Mouse (Mus musculus) bone marrow, adult 2 months (tissue): ENCODE measurements around the gene Plekho2.

ENCODE experiments used
- CTCF ChIP-seq: fragments of 200-500 bp; IDR thresholded peaks from 2 replicates; pipeline ENCODE4 v1.5.1; 2011; ENCODE audit warnings: low read length, control low read depth; ENCODE audit not compliant: control insufficient read depth, insufficient read depth
- POLR2A ChIP-seq: fragments of 200-500 bp; IDR thresholded peaks from 2 replicates; pipeline ENCODE4 v1.6.1; 2011; ENCODE audit warnings: low read depth, mild to moderate bottlenecking, control low read depth, low read length, borderline replicate concordance; ENCODE audit not compliant: control insufficient read depth

DNA sequence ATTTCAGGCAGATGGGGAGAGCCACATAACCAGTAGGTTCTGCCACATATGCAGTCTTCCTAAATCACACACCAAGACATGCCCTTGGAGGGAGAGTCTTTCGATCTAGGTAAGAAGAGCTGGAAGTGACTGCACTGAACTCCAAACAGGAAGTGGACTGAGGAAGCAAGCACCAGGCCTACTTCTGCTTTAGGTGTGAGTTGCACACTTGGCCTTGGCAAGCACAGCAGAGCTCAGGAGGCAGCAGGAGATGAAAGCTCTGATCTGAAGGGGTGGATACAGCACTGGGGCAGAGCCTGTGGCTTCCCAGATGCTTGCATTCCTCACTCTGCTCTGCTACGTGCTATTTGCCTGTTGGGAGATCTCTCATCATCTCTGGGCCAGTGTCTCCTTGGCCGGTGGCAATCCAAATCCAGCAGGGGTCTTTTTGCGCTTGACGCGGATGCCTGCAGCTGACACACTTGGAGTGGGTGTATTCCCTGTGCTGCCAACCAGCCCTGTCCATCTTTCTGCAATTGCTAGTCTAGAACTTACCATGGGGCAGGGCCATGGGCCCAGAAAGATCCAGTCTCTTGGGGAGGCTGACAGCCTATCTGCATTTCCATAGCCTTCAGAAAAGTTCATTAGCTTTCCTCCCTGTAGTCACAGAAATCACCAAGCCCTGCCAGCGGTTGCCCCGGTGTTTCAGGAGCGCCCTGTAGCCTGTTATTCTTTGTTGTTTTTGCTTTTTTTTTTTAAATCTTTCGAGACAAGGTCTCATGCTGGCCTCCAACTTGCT, 34.0 kb downstream of the Plekho2 start:
- TF ChIP-seq POLR2A = no peak; the same call in 1 of the 2 replicates
- no peak for TF ChIP-seq CTCF
